Mouse (Mus musculus) spleen, postnatal 36 days (tissue): ENCODE data around the gene Polr2e.
A peak's percentile ranks its signal among the peaks of the same experiment; 100 is the strongest.

Experiments used
- DNase-seq, 2 experiments: peaks; one replicate each; pipeline ENCODE4 v3.0.0; 2022; ENCODE audit warnings: low spot score in 2 of 2, mixed read lengths in 1 of 2

Gene Polr2e

GRCm38 (mm10) chr10:80035148-80035547 is 4.4 kb downstream of the Polr2e start:
- no peak for DNase-seq

- peak; percentile 61 to 69 for DNase-seq
Observed at GRCm38 (mm10) chr10:80033511-80034391, 5.8 kb downstream of the Polr2e start.

- DNase-seq: peak; percentile 91 to 93
Observed at GRCm38 (mm10) chr10:80032799-80033480, 6.7 kb downstream of the Polr2e start.

- no peak for DNase-seq
Observed at GRCm38 (mm10) chr10:80030736-80031135, 8.9 kb downstream of the Polr2e start.

GRCm38 (mm10) chr10:80030191-80030590 is 9.4 kb downstream of the Polr2e start:
- no peak for DNase-seq

- DNase-seq: no peak
Observed at GRCm38 (mm10) chr10:80028521-80028846, 11.1 kb downstream of the Polr2e start.

GRCm38 (mm10) chr10:80027681-80028520 is 11.7 kb downstream of the Polr2e start:
- no peak for DNase-seq

- DNase-seq: no peak
Observed at GRCm38 (mm10) chr10:80025889-80026288, 13.7 kb downstream of the Polr2e start.

- DNase-seq: no peak
Observed at GRCm38 (mm10) chr10:80025463-80025862, 14.1 kb downstream of the Polr2e start.

GRCm38 (mm10) chr10:80025044-80025347 is 14.6 kb downstream of the Polr2e start:
- no peak for DNase-seq

- peak; percentile 90 for DNase-seq
Observed at GRCm38 (mm10) chr10:80024229-80025043, 15.2 kb downstream of the Polr2e start.

GRCm38 (mm10) chr10:80023758-80024157 is 15.8 kb downstream of the Polr2e start:
- no peak for DNase-seq

- DNase-seq: no peak
Observed at GRCm38 (mm10) chr10:80022806-80023205, 16.8 kb downstream of the Polr2e start.

GRCm38 (mm10) chr10:80022164-80022563 is 17.4 kb downstream of the Polr2e start:
- DNase-seq: no peak

- no peak for DNase-seq
Observed at GRCm38 (mm10) chr10:80021320-80021641, 18.3 kb downstream of the Polr2e start.

- DNase-seq: no peak
Observed at GRCm38 (mm10) chr10:80020603-80021319, 18.8 kb downstream of the Polr2e start.

- no peak for DNase-seq
Observed at GRCm38 (mm10) chr10:80020191-80020590, 19.4 kb downstream of the Polr2e start.

- DNase-seq: no peak
Observed at GRCm38 (mm10) chr10:80019471-80020131, 20.0 kb downstream of the Polr2e start.

GRCm38 (mm10) chr10:80018739-80019297 is 20.8 kb downstream of the Polr2e start:
- peak; percentile 78 to 83 for DNase-seq

- DNase-seq: peak in 1 of 2 experiments; percentile 47
Observed at GRCm38 (mm10) chr10:80017771-80018170, 21.8 kb downstream of the Polr2e start.
